Mouse (Mus musculus): Measurements from ENCODE around the gene 4933415F23Rik. TPM values are rescaled to one million over a fixed set of nuclear protein-coding genes. Genes with fewer than 3 reads are reported as not detected.
"Not testable (repeated sequence)": the region's sequence is repeated elsewhere in the genome, so short reads cannot be mapped to it uniquely, and the experiment has no call there.

The 4933415F23Rik gene
- polyA plus RNA-seq (2021), result not detected

- no peak for ATAC-seq
- no peak for DNase-seq (ENCODE audit: low read depth, low spot score)
- ChIA-PET CTCF (no interaction called here), POLR2A (no interaction called here)
- H3K27me3 ChIP-seq, result peaks cover 7% of the 10 kb centered on the region
- in situ Hi-C loops (cut with MboI; ENCODE audit: low pct_unique_long_range_greater_than_20kb), result no loop called here
- TF ChIP-seq CTCF (IDR thresholded peaks at IDR 0.05), result no peak
Observed at GRCm38 (mm10) chr1:23102021-23102420, at the start of gene 4933415F23Rik. TSS of gene 4933415F23Rik (minus strand) at chr1:23102253.

DNA sequence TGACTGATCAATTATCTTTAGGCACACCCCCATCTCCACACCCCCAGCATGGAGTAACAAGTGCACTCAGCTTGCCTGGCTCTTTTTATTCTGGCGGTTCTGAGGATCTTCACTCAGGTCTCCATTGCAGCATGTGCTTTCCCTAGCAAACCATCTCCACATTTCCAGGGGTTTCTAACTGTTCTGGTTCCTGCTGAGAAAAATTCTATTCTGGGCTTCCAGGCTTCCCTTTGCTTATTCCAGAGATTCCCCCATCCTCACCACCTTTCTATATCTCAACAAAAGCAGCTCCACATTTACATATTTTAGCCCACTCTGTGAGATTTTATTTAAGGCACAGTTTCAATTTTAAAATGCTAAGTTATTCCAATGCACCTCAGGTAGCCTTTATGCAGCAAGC, 49.7 kb upstream of the 4933415F23Rik start:
- no peak for TF ChIP-seq CTCF (IDR thresholded peaks at IDR 0.05)
- DNase-seq (ENCODE audit: low read depth, low spot score), result no peak
- ATAC-seq, result no peak
- H3K27me3 ChIP-seq, result peaks cover 19% of the 10 kb centered on the region
- ChIA-PET CTCF (no interaction called here), POLR2A (no interaction called here)
- in situ Hi-C loops (cut with MboI; ENCODE audit: low pct_unique_long_range_greater_than_20kb), result no loop called here

- ChIA-PET CTCF (no interaction called here), POLR2A (no interaction called here)
- peaks cover 3% of the 10 kb centered on the region for H3K27me3 ChIP-seq
- in situ Hi-C loops (cut with MboI; ENCODE audit: low pct_unique_long_range_greater_than_20kb), result no loop called here
- ATAC-seq, result no peak
- no peak for TF ChIP-seq CTCF (IDR thresholded peaks at IDR 0.05)
- DNase-seq (ENCODE audit: low read depth, low spot score), result no peak
Observed at GRCm38 (mm10) chr1:23146198-23146873, 44.3 kb upstream of the 4933415F23Rik start.

- ChIA-PET CTCF (no interaction called here), POLR2A (no interaction called here)
- in situ Hi-C loops (cut with MboI; ENCODE audit: low pct_unique_long_range_greater_than_20kb), result no loop called here
- TF ChIP-seq CTCF (IDR thresholded peaks at IDR 0.05), result no peak
- DNase-seq (ENCODE audit: low read depth, low spot score) (no peak), ATAC-seq (no peak)
- H3K27me3 ChIP-seq, result peaks cover 22% of the 10 kb centered on the region
Observed at GRCm38 (mm10) chr1:23141121-23141811, 39.2 kb upstream of the 4933415F23Rik start.

- CTCF ChIA-PET; POLR2A ChIA-PET; ATAC-seq; DNase-seq (ENCODE audit: low read depth, low spot score); in situ Hi-C loops (cut with MboI; ENCODE audit: low pct_unique_long_range_greater_than_20kb): not testable (repeated sequence)
- H3K27me3 ChIP-seq, result peaks cover 22% of the 10 kb centered on the region
Observed at GRCm38 (mm10) chr1:23140530-23140929, 38.5 kb upstream of the 4933415F23Rik start.

GRCm38 (mm10) chr1:23120901-23121300, 18.8 kb upstream of the 4933415F23Rik start:
- ChIA-PET CTCF (interaction anchor here (1.9 kb wide), 1 partner anchor 10 kb away, joined by 5 read pairs; no protein-coding TSS in a partner anchor), POLR2A (no interaction called here)
- peaks cover 36% of the 10 kb centered on the region for H3K27me3 ChIP-seq
- in situ Hi-C loops (cut with MboI; ENCODE audit: low pct_unique_long_range_greater_than_20kb), result no loop called here
- no peak for ATAC-seq
- no peak for DNase-seq (ENCODE audit: low read depth, low spot score)
- no peak for TF ChIP-seq CTCF (IDR thresholded peaks at IDR 0.05)

- TF ChIP-seq CTCF (IDR thresholded peaks at IDR 0.05), result no peak
- POLR2A ChIA-PET, result no interaction called here
- ATAC-seq, result no peak
- CTCF ChIA-PET, result interaction anchor here (1.9 kb wide), 1 partner anchor 11 kb away, joined by 5 read pairs; no protein-coding TSS in a partner anchor
- H3K27me3 ChIP-seq, result peaks cover 25% of the 10 kb centered on the region
- in situ Hi-C loops (cut with MboI; ENCODE audit: low pct_unique_long_range_greater_than_20kb), result no loop called here
- no peak for DNase-seq (ENCODE audit: low read depth, low spot score)
Observed at GRCm38 (mm10) chr1:23119406-23119805, 17.4 kb upstream of the 4933415F23Rik start.

DNA sequence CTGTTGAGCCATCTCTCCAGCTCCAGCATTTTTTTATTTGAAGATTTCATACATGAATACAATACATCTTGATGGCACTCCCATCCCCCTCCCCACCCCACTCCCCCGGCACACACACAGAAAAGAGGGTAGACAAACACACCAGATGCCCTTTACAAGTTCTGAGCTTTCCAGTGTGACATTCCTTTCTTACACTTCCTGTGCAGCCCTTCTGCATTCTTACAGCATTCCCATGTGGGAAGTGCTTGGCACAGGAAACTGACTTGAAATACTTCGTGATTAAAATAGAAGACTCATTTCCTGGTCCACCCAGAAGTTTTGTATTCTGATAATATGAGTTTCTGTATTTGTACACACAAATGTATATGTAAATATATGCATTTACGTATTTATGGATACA, 15.4 kb upstream of the 4933415F23Rik start:
- DNase-seq (ENCODE audit: low read depth, low spot score) (no peak), ATAC-seq (no peak)
- ChIA-PET POLR2A (no interaction called here), CTCF (no interaction called here)
- TF ChIP-seq CTCF (IDR thresholded peaks at IDR 0.05), result no peak
- H3K27me3 ChIP-seq, result peaks cover 32% of the 10 kb centered on the region
- in situ Hi-C loops (cut with MboI; ENCODE audit: low pct_unique_long_range_greater_than_20kb), result no loop called here

- DNase-seq (ENCODE audit: low read depth, low spot score) (no peak), ATAC-seq (no peak)
- no peak for TF ChIP-seq CTCF (IDR thresholded peaks at IDR 0.05)
- ChIA-PET POLR2A (no interaction called here), CTCF (no interaction called here)
- peaks cover 28% of the 10 kb centered on the region for H3K27me3 ChIP-seq
- in situ Hi-C loops (cut with MboI; ENCODE audit: low pct_unique_long_range_greater_than_20kb), result no loop called here
Observed at GRCm38 (mm10) chr1:23109191-23109590, 7.1 kb upstream of the 4933415F23Rik start.

- H3K27me3 ChIP-seq, result peaks cover 9% of the 10 kb centered on the region
- DNase-seq (ENCODE audit: low read depth, low spot score) (no peak), ATAC-seq (no peak)
- ChIA-PET POLR2A (no interaction called here), CTCF (no interaction called here)
- in situ Hi-C loops (cut with MboI; ENCODE audit: low pct_unique_long_range_greater_than_20kb), result no loop called here
- TF ChIP-seq CTCF (IDR thresholded peaks at IDR 0.05), result no peak
Observed at GRCm38 (mm10) chr1:23102881-23103280, 828 bp upstream of the 4933415F23Rik start.

DNA sequence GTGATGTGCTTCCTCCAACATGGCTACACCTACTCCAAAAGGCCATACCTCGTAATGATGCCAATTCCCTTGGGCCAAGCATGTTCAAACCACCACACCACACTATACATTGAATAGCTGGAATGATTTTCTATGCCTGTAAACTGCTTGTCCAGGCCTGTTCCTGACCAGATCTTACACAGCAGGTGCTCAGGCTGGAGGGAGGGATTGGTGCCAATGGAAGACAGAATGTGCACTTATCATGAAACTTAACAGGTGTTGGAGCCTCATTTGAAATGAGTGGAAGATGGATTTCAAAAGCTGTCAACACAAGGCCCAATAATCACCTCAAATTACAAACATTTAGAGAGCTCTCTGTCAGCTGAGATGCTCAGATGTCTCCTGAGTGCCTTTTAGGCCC, 2.3 kb downstream of the 4933415F23Rik start:
- DNase-seq (ENCODE audit: low read depth, low spot score) (no peak), ATAC-seq (no peak)
- in situ Hi-C loops (cut with MboI; ENCODE audit: low pct_unique_long_range_greater_than_20kb), result no loop called here
- peaks cover 12% of the 10 kb centered on the region for H3K27me3 ChIP-seq
- POLR2A ChIA-PET, result no interaction called here
- TF ChIP-seq CTCF (IDR thresholded peaks at IDR 0.05), result no peak
- CTCF ChIA-PET, result no interaction called here

All from Patski (cell line).